Mouse (Mus musculus) layer of hippocampus, postnatal 10 days (tissue): ENCODE measurements at regions not wholly inside any gene's neighbourhood (a gene's known extent, or its start where the extent isn't known, plus 50 kb on each side); places are given as distances from the start of the nearest gene placed in this dataset.

Experiments
- DNase-seq, 2 experiments: peaks; one replicate each; pipeline ENCODE4 v3.0.0; 2021; ENCODE audit warnings: low spot score in 2 of 2

DNA sequence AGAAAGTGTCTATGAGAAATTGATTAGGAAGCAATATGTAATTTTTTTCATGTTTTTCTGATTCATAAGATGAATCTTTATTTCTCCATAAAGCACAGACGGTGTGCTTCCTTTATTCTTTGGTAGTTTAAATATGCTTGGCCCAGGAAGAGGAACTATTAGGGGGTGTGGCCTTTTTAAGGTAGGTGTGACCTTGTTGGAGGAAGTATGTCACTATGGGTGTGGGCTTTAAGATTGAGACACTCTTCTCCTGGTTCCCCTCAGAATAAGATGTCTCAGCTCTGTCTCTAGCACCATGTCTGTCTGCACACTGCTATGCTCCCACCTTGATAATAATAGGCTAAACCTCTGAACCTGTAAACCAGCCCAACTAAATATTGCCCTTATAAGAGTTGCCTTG is 54.8 kb upstream of the Ccdc88a start:
- no peak for DNase-seq

- DNase-seq = no peak
Measured at GRCm38 (mm10) chr11:29310584-29310983, 62.9 kb upstream of the Ccdc88a start.

DNA sequence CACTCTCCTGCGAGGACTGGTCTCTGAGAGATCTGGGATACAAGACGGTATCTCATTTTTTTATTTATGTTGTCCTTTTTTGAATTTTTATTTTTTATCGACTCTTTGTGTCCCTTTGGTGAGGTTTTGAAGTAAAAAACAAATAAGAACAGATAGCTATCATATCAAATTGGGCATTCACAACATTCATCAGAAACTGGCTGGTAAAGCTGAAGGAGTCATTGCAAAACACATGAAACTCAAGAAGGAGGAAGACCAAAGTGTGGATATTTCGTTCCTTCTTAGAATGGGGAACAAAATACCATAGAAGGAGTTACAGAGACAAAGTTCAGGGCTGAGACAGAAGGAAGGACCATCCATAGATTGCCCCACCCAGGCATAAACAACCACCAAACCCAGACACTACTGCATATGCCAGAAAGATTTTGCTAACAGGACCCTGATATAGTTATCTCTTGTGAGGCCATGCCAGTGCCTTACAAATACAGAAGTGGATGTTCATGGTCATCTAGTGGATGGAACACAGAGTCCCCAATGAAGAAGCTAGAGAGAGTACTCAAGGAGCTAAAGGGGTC is 60.9 kb upstream of the Cfap36 start:
- no peak for DNase-seq

- peak in 1 of 2 experiments; percentile 17 for DNase-seq
Measured at GRCm38 (mm10) chr11:29300517-29300916, 53.3 kb upstream of the Cfap36 start.
